Mouse (Mus musculus): ENCODE results near the gene Tmem196.

DNA sequence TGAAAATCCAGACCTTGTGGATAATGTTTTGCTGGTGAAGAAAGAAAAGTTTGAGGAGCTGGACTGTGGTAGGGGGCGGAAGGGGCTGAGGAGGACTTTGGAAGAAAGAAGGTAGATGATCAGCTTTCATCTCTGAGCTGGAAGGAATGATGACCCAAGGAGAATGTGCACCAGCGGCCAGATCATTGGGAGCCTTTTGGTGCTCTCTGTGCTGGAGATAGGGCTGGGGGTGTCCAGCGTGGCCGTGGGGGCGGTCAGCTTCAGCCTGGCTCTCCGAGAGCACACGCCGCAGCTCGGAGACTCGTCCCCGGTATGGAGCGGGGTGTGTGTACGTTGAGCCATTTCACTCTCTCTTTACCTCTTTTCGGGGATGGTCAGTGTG, 680 bp downstream of the Tmem196 start:
- TF ChIP-seq GATA1 (IDR thresholded peaks at IDR 0.05; ENCODE audit: borderline replicate concordance, low read length) (no peak), FLI1 (IDR thresholded peaks at IDR 0.05; ENCODE audit: low read length) (no peak)

Measured in megakaryocyte, embryonic 14.5 days (primary cell).